Mouse (Mus musculus) CD8-positive naive resting alpha-beta T cell, adult 2 months (primary cell): Measurements from ENCODE around the gene Ccdc106.
"Not testable (repeated sequence)": the region's sequence is repeated elsewhere in the genome, so short reads cannot be mapped to it uniquely, and the experiment has no call there.

Experiments
- DNase-seq, 2 experiments: peaks; one replicate each; pipeline ENCODE4 v3.0.0; 2022; ENCODE audit warnings: low read depth in 2 of 2, low spot score in 2 of 2

Gene Ccdc106

GRCm38 (mm10) chr7:5047313-5047712, 27.0 kb downstream of the Ccdc106 start:
- peak; percentile 28 to 53 for DNase-seq

DNA sequence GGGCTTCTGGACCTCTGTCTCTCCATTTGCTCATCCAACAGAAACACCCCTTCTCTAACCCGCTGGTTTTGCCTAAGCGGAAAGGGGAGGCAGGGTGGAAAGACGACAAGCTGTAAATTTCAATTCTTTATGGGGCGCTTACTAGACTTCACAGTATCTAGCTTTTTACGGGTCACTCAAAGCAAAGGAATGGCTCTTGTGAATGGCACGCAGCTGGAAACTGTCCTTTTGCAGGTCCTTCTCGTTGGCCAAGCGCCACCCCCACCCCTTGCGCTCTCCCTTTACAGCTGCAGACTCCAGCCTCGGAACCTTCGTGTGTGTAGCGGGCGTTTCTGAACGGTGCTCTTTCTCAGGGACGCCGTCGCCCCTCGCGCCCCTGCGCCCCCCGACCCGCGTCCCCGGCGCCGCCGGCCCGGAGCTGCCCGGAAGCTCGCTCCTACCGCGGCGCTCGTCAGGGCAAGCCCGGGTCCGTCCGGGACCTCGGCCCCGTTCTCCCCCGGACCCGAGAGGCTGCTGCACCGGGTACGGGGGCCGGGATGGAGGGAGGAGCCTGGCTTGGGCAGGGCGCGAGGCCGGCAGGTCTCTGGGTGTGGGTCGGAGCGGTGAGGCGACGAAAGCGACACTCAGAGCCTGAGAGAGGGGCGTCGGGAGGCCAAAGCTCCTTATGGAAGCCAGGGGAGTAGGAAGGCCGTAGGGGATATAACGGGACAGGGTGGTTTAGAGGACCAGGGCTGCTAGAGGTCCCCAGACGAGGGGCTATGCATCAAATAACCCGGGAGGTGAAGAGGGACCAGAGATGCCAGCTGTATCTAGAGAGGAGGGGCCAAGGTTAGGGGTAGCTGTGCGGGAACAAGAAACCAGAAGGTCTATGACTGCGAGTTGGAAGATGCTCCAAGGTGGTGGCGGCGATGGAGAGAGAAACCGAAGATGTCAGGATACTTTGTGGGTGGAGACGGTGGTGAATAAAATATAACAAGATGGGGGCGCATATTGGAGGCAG, 31.1 kb downstream of the Ccdc106 start, which contains the start of gene Zfp580:
Zfp580 (plus strand) TSS at position 346 of the 1,000 bp plus-strand sequence.
- peak; percentile 55 to 62 for DNase-seq

DNA sequence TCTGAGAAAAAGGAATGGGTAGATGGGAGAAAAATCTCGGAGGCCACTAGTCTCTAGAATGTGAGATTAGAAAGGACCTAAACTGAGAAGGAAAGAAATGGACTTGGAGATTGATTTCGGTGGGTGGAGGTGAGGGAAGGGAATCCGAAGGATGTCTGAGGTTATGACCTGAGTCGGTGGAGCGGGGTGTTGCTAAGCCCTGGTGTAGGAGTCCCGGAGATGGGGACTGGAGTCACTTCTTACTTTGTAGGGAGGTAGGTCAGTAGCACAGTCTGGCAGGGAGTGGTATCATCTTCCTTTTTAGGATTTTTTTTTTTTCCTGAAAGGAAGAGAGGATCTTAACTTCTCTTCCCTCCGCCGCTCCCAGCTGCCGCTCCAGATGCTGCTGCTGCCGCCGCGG, 32.1 kb downstream of the Ccdc106 start:
- no peak for DNase-seq

GRCm38 (mm10) chr7:5052931-5053343, 32.6 kb downstream of the Ccdc106 start:
- no peak for DNase-seq

GRCm38 (mm10) chr7:5053456-5054179, 33.3 kb downstream of the Ccdc106 start:
- DNase-seq: no peak

DNA sequence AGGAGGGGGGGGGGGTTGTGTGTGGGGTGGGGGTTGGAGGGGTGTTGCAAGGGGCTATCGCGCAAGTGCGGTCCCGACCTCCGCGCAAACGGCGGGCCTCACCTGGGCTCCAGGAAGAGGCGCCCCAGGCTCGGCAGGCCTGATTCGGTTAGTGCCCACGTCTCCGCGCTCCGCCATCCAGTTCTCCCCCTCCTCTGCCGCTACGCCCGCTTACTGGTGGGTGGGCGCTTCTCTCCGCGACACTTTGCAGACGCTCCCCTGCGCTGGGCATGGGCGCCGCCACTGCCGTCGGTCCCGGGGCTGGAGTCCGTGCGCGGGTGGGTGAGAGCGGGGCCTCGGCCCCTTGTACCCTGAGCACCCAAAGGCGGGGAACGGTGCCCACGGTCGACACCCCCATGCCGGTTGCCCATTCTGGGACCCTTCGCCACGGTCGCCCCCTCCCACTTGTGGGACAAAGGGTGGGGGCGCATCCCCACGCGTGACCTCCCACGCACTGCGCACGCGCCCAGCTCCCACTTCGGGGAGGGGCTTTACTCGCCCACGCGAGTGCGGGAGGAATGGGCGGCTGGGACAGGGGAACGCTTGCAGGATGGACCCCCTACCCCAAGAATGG, 36.4 kb downstream of the Ccdc106 start:
- DNase-seq: no peak

GRCm38 (mm10) chr7:5057381-5057780, 37.0 kb downstream of the Ccdc106 start:
- DNase-seq: no peak

- no peak for DNase-seq
Observed at GRCm38 (mm10) chr7:5057804-5058203, 37.5 kb downstream of the Ccdc106 start.

GRCm38 (mm10) chr7:5058631-5059030, 38.3 kb downstream of the Ccdc106 start:
- DNase-seq: no peak

DNA sequence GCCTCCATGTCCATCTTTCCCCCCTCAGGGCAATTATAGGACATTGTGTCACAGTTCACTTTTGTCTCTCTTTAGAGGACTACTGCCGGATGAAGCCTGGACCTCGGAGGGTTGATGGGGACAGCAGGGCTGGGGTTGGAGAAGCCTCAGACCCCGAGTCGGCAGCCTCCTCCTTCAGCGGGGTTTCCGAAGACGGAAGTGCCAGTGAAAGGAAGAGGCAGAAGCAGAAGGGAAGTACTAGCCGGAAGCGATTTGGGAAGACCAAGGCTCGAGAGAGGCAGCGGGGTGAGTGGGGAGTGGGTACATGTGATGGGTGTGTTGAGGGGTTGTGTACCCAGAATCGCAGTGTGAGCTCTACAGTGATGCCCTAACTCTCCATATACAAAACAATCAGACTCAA, 39.1 kb downstream of the Ccdc106 start:
- no peak for DNase-seq

DNA sequence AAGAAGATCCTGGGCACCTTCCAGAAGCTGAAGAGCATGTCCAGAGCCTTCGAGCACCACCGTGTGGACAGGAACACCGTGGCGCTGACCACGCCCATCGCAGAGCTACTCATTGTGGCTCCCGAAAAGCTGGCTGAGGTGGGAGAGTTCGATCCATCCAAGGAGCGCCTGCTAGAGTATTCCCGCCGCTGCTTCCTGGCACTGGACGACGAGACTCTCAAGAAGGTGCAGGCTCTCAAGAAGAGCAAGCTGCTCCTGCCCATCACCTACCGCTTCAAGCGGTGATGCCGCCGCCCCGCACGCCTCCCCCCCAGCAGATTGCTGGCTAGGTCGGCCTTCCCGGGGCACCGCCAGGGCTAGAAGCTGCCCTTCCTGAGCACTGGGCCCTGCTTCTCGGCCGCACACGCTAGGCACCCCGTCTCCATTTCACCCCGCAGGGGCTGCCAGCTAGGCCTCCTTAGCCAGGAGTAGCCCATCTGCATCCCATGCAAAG, 39.9 kb downstream of the Ccdc106 start:
- DNase-seq: peak; percentile 37 to 55

- peak; percentile 97 to 98 for DNase-seq
Observed at GRCm38 (mm10) chr7:5060944-5061773, 40.8 kb downstream of the Ccdc106 start.

- DNase-seq: peak; percentile 90
Observed at GRCm38 (mm10) chr7:5061774-5062359, 41.5 kb downstream of the Ccdc106 start, which contains the start of gene U2af2. U2af2 (plus strand) TSS chr7:5062143.

GRCm38 (mm10) chr7:5062360-5063001, 42.1 kb downstream of the Ccdc106 start:
- peak; percentile 63 to 67 for DNase-seq

DNA sequence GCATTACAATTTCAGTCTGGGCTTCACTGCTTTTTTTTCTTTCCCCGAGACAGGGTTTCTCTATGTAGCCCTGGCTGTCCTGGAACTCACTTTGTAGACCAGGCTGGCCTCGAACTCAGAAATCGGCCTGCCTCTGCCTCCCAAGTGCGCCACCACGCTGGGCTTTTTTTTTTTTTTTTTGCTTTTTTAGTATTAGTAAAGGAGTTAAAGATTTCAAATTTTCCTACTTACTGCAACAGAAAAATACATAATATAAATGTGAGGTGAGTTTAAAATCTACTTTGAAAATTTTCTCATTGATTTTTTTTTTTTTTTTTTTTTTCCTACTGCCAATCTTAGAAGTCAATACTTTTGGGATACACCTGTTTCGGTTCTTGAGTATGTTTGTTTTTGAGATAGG, 44.5 kb downstream of the Ccdc106 start:
- DNase-seq: no peak

GRCm38 (mm10) chr7:5073586-5073985, 53.2 kb downstream of the Ccdc106 start:
- no peak for DNase-seq

GRCm38 (mm10) chr7:5074984-5075383, 54.6 kb downstream of the Ccdc106 start:
- DNase-seq: no peak

GRCm38 (mm10) chr7:5076931-5077330, 56.6 kb downstream of the Ccdc106 start:
- no peak for DNase-seq

- not testable (repeated sequence) for DNase-seq
Observed at GRCm38 (mm10) chr7:5079365-5080009, 59.1 kb downstream of the Ccdc106 start.
